ENCODE assay signal across 14 mouse cellular contexts in the genomic region with DNA sequence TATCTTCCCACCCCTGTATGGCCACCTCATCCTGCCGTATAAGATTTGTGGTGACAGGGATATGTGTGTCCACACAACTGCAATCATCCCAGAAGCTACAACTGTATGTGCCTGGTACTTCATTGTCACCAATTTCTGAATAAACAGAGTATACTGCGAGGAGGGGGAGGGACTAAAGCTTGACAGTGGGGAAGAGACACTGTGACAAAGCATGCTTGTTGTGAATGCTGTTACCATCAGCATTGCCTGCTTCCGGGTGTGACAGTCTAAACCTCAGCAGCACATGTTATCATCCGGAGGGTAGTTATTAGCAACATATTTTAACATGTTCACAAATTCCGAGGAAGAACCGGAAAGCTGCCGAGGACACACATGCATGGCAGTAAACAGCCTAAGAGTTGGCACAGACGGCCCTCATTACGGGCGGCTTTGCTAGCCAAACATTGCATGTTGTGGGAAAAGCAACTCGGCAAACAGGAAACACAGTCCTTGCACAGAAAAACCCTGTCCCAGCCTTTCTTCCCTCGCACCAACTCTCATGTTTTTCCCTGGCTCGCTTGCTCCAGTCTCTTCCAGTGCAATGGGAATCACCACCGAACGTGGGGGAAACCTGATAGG. TPM values are rescaled to one million over a fixed set of nuclear protein-coding genes. Genes with fewer than 3 reads are reported as not detected.
DNase-seq lines count a peak whose midpoint lies in the region; ATAC-seq and TF ChIP-seq lines count a peak whose summit lies in the region.
"Had no signal": no experiment of that assay in that cellular context is flagged by ENCODE, and none has a peak within 500 bp of the region (broad histone marks: within the 10 kb centered on the region; RNA-seq: fewer than 3 reads in every experiment).

No protein-coding gene starts in this region.

- peak overlapping the region; percentile 2; the same call in 1 of the 2 replicates for H3K9ac ChIP-seq in forebrain, embryonic 16.5 days (replicated peaks; ENCODE audit: low read depth, low read length)
- H3K9ac ChIP-seq in kidney, embryonic 14.5 days (ENCODE audit: low read depth, low read length): no peak overlapping the region
- H3K9ac ChIP-seq: liver, embryonic 12.5 days had no signal

- H3K36me3 ChIP-seq in forebrain, embryonic 16.5 days (ENCODE audit: control insufficient read depth, insufficient read depth): no peaks in the 10 kb centered on the region
- H3K36me3 ChIP-seq in kidney, embryonic 14.5 days (ENCODE audit: control insufficient read depth, insufficient read depth, low read length): no peaks in the 10 kb centered on the region
- H3K36me3 ChIP-seq: liver, embryonic 12.5 days had no signal

- ATAC-seq in forebrain, embryonic 16.5 days: peak; percentile 49
- no peak for ATAC-seq in kidney, embryonic 14.5 days (ENCODE audit: low FRiP score, low TSS enrichment)
- ATAC-seq: liver, embryonic 12.5 days had no signal

- H3K27me3 ChIP-seq in forebrain, embryonic 16.5 days (replicated peaks; ENCODE audit: control insufficient read depth, insufficient read depth, low read length): no peaks in the 10 kb centered on the region
- H3K27me3 ChIP-seq in kidney, embryonic 14.5 days (ENCODE audit: control insufficient read depth, insufficient read depth, low read length): no peaks in the 10 kb centered on the region

- TF ChIP-seq POLR2A in olfactory bulb, adult 2 months (IDR thresholded peaks at IDR 0.05; ENCODE audit: insufficient read depth, low read depth, low read length): no peak

- no peaks in the 10 kb centered on the region for H3K9me3 ChIP-seq in forebrain, embryonic 16.5 days (ENCODE audit: control insufficient read depth, low read length)
- no peaks in the 10 kb centered on the region for H3K9me3 ChIP-seq in kidney, embryonic 14.5 days (ENCODE audit: control insufficient read depth, low read length)
- H3K9me3 ChIP-seq: liver, embryonic 12.5 days had no signal

- TF ChIP-seq CTCF in gastrocnemius, adult 2 months (IDR thresholded peaks at IDR 0.05): no peak
- TF ChIP-seq CTCF in olfactory bulb, adult 2 months (IDR thresholded peaks at IDR 0.05; ENCODE audit: insufficient read depth, low read depth, low read length): no peak

- intact Hi-C loops in gastrocnemius, adult 2 months (cut with DNase I): no loop called here
- intact Hi-C loops in gastrocnemius, postnatal 14 days (cut with DNase I; ENCODE audit: low total_unique reads): no loop called here

- peak overlapping the region; percentile 32 for H3K4me2 ChIP-seq in forebrain, embryonic 16.5 days (ENCODE audit: low read length)
- no peak overlapping the region for H3K4me2 ChIP-seq in kidney, embryonic 14.5 days (replicated peaks; ENCODE audit: low read depth, low read length)
- H3K4me2 ChIP-seq: liver, embryonic 12.5 days had no signal

- no peak for DNase-seq in gastrocnemius, adult 2 months
- DNase-seq in gastrocnemius, postnatal 14 days: no peak
- peak; percentile 41 for DNase-seq in retina, postnatal 1 day
- DNase-seq in retina, embryonic 14.5 days (ENCODE audit: low spot score): no peak
- no peak for DNase-seq in frontal cortex, postnatal 10 days (ENCODE audit: low spot score in 2 of 2)
- DNase-seq: heart, adult 2 months; thymus, postnatal 14 days had no signal

- peak overlapping the region; percentile 53 for H3K27ac ChIP-seq in gastrocnemius, adult 2 months
- H3K27ac ChIP-seq in forebrain, embryonic 16.5 days (ENCODE audit: low read length): peak overlapping the region; percentile 60
- peak overlapping the region; percentile 67 for H3K27ac ChIP-seq in olfactory bulb, adult 2 months (ENCODE audit: insufficient read depth, low read depth, low read length)
- H3K27ac ChIP-seq in kidney, embryonic 14.5 days (ENCODE audit: low read depth, low read length): no peak overlapping the region
- H3K27ac ChIP-seq: heart, adult 2 months; liver, embryonic 12.5 days had no signal

- H3K4me3 ChIP-seq in gastrocnemius, adult 2 months: peak overlapping the region; percentile 53
- H3K4me3 ChIP-seq in forebrain, embryonic 16.5 days (replicated peaks; ENCODE audit: low read length): peak overlapping the region; percentile 13
- H3K4me3 ChIP-seq in olfactory bulb, adult 2 months (ENCODE audit: insufficient read depth, low read depth, low read length): peak overlapping the region; percentile 29
- H3K4me3 ChIP-seq in kidney, embryonic 14.5 days (ENCODE audit: low read length): no peak overlapping the region
- H3K4me3 ChIP-seq: heart, adult 2 months; liver, embryonic 12.5 days had no signal

- H3K4me1 ChIP-seq in forebrain, embryonic 16.5 days (replicated peaks; ENCODE audit: control insufficient read depth, insufficient read depth, low read length): peaks cover 68% of the 10 kb centered on the region
- H3K4me1 ChIP-seq in olfactory bulb, adult 2 months (ENCODE audit: control insufficient read depth, insufficient read depth, low read length): peaks cover 38% of the 10 kb centered on the region
- peaks cover 11% of the 10 kb centered on the region; the same call in 1 of the 2 replicates for H3K4me1 ChIP-seq in kidney, embryonic 14.5 days (ENCODE audit: control insufficient read depth, insufficient read depth, low read length)

- 33% methylated on average over 15 of the region's 15 CpGs for WGBS in forebrain, embryonic 16.5 days
- 16% methylated on average over 15 of the region's 15 CpGs for WGBS in olfactory bulb, adult 2 months
- 71% methylated on average over 15 of the region's 15 CpGs for WGBS in kidney, embryonic 14.5 days

RNA-seq across cellular contexts. Expression of a gene that starts 41.9 kb away (rescaled TPM):
- total RNA-seq in gastrocnemius, adult 2 months (2021): not detected
- not detected for total RNA-seq in gastrocnemius, postnatal 14 days (2021)
- polyA plus RNA-seq in forebrain, embryonic 16.5 days (2015; fragmentation: Nextera tagmentation; extraction: Ambion mirVana): 3.0 and 3.1 TPM in 2 replicates
- not detected in 2 replicates for polyA plus RNA-seq in olfactory bulb, adult 2 months (2012; ENCODE audit: insufficient read depth, insufficient read length, low replicate concordance, missing spikeins)
- 0.44 and 1.1 TPM in 2 replicates for polyA plus RNA-seq in kidney, embryonic 14.5 days (2014; fragmentation: Nextera tagmentation; extraction: Ambion mirVana)
- total RNA-seq: common myeloid progenitor, adult 5-6 weeks; heart, adult 2 months; heart, postnatal 25 days; left cerebral cortex, adult 8-10 months had no signal
- polyA plus RNA-seq: heart, adult 2 months; liver, embryonic 12.5 days had no signal
